Mouse (Mus musculus): ENCODE measurements around the gene Slc25a10.

Slc25a10 gene

GRCm38 (mm10) chr11:120541907-120542306 lies 50.3 kb downstream of the Slc25a10 start:
- no peak for DNase-seq (ENCODE audit: low spot score)

- no peak for DNase-seq (ENCODE audit: low spot score)
These were observed 50.7 kb downstream of the Slc25a10 start for GRCm38 (mm10) chr11:120542376-120542775.

- no peak for DNase-seq (ENCODE audit: low spot score)
These were observed 54.3 kb downstream of the Slc25a10 start for GRCm38 (mm10) chr11:120545964-120546363.

GRCm38 (mm10) chr11:120547469-120547868 lies 55.8 kb downstream of the Slc25a10 start:
- DNase-seq (ENCODE audit: low spot score): no peak

GRCm38 (mm10) chr11:120548214-120548613 lies 56.6 kb downstream of the Slc25a10 start:
- no peak for DNase-seq (ENCODE audit: low spot score)

GRCm38 (mm10) chr11:120548786-120549167 lies 57.1 kb downstream of the Slc25a10 start:
- DNase-seq (ENCODE audit: low spot score): no peak
